Mouse (Mus musculus): ENCODE results near the gene AI481877. TPM values are rescaled to one million over a fixed set of nuclear protein-coding genes. Genes with fewer than 3 reads are reported as not detected.

Gene AI481877
- not detected for polyA plus RNA-seq (2015; fragmentation: Illumina TruSeq; extraction: RNeasy Lipid Tissue Mini Kit (QIAGEN cat#74804); ENCODE audit: low read depth, low replicate concordance)

GRCm38 (mm10) chr4:59138507-59139033, at the start of gene AI481877:
Gene AI481877, minus strand, starts transcription at chr4:59138983.

DNA sequence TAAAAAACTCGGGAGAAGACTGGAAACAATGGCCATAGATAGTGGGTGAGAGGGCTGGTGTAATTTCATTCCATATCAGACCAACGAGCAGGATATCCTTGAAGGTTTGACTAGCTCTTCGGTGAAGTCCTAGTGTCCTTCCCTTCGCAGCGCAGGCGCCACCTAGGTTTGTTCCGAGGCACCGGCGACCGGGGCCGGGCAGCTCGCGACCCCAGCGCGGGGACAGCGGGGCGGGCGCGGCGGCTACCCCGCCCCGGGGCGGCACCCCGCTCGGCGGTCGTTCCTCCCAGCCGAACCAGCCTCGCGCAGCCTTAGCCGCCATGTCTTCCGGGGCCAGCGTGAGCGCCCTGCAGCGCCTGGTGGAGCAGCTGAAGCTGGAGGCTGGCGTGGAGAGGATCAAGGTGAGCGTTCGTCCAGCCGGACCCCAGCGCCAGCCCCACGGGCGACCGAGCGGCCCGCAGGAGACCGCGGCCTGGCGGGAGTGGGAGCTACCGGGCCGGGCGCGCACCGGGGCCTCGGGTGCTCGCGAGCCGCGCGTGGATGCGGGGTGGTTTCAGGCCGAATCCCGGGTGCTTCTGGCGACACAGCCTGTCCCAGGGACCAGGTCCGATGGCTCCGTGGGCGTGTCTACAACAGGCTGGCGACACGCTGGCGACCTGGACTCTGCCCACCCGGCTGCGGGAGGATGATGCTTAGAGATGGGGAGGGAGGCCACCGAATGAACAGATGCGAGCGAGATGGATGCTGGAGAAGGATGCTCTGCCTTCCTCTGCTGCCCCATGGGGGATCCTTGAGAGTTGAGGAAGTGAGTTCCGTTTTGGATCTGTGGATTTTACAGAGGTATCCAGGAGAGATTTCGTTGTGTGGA, 103.6 kb downstream of the AI481877 start, which contains the start of gene Gng10:
TSS of gene Gng10 (plus strand) at position 171 of the 868 bp plus-strand sequence.

GRCm38 (mm10) chr4:59002948-59003805, 135.6 kb downstream of the AI481877 start, which contains the start of gene Gm20503:
Gene Gm20503, plus strand, starts transcription at chr4:59003210.

DNA sequence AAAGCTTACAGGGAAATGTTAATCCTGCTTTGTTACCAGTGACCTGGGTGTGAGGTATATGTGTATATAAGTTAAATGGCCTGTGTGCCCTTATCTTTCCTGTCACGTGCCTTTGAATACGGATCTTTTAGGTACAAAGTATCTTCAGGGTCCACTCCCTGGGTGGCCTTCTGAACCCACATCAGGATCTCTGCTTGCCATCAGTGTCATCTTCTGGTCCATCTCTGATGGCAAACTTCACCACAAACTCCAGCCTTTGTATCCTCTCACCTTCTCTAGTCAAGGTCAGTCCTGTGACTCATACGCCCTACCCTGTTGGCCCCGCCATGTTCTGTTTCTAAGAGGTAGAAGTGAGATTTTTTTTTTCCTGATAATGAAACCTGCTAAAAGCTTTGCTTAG, 144.0 kb downstream of the AI481877 start, which contains the start of gene Dnajc25:
TSS of gene Dnajc25 (plus strand) at position 301 of the 400 bp plus-strand sequence.

Other genes with a start within 250 kb of the AI481877 start
- gene Ecpas, start 226.2 kb downstream of the AI481877 start, polyA plus RNA-seq (2015; fragmentation: Illumina TruSeq; extraction: RNeasy Lipid Tissue Mini Kit (QIAGEN cat#74804); ENCODE audit: low read depth, low replicate concordance): 61.9 TPM
- 24.0 TPM for gene Zkscan16, start 195.4 kb downstream of the AI481877 start, polyA plus RNA-seq (2015; fragmentation: Illumina TruSeq; extraction: RNeasy Lipid Tissue Mini Kit (QIAGEN cat#74804); ENCODE audit: low read depth, low replicate concordance)
- gene Ptgr1, start 151.9 kb downstream of the AI481877 start, polyA plus RNA-seq (2015; fragmentation: Illumina TruSeq; extraction: RNeasy Lipid Tissue Mini Kit (QIAGEN cat#74804); ENCODE audit: low read depth, low replicate concordance): 1.1 TPM
- 3.7 TPM for gene Dnajc25, start 143.9 kb downstream of the AI481877 start, polyA plus RNA-seq (2015; fragmentation: Illumina TruSeq; extraction: RNeasy Lipid Tissue Mini Kit (QIAGEN cat#74804); ENCODE audit: low read depth, low replicate concordance)
- not detected for gene Gm20503, start 135.8 kb downstream of the AI481877 start, polyA plus RNA-seq (2015; fragmentation: Illumina TruSeq; extraction: RNeasy Lipid Tissue Mini Kit (QIAGEN cat#74804); ENCODE audit: low read depth, low replicate concordance)
- gene Gng10, start 103.9 kb downstream of the AI481877 start, polyA plus RNA-seq (2015; fragmentation: Illumina TruSeq; extraction: RNeasy Lipid Tissue Mini Kit (QIAGEN cat#74804); ENCODE audit: low read depth, low replicate concordance): 90.5 TPM
- 46.5 TPM for gene Ugcg, start 50.3 kb upstream of the AI481877 start, polyA plus RNA-seq (2015; fragmentation: Illumina TruSeq; extraction: RNeasy Lipid Tissue Mini Kit (QIAGEN cat#74804); ENCODE audit: low read depth, low replicate concordance)